Mouse (Mus musculus) thymus, adult 2 months (tissue): ENCODE data around the gene Pla1a. TPM values are rescaled to one million over a fixed set of nuclear protein-coding genes. Genes with fewer than 3 reads are reported as not detected.
A peak's percentile ranks its signal among the peaks of the same experiment; 100 is the strongest.

ENCODE experiments used
- DNase-seq: peaks from one replicate; pipeline ENCODE4 v3.0.0; 2021
- H3K27ac ChIP-seq: fragments of 200-500 bp; 2 replicates; pipeline ENCODE4 v1.5.1; 2012; ENCODE audit warnings: low read length, control low read depth; ENCODE audit not compliant: control insufficient read depth, insufficient read depth
- H3K27me3 ChIP-seq: fragments of 200-500 bp; 2 replicates; pipeline ENCODE4 v1.6.1; 2012; ENCODE audit warnings: mild to moderate bottlenecking, low read length, moderate library complexity, mixed read lengths; ENCODE audit not compliant: control insufficient read depth, insufficient read depth
- H3K36me3 ChIP-seq: fragments of 200-500 bp; 2 replicates; pipeline ENCODE4 v1.6.1; 2012; ENCODE audit warnings: mild to moderate bottlenecking, low read length, moderate library complexity; ENCODE audit not compliant: control insufficient read depth, insufficient read depth
- H3K4me1 ChIP-seq: fragments of 200-500 bp; replicated peaks from 2 replicates; pipeline ENCODE4 v1.6.1; 2012; ENCODE audit warnings: low read length; ENCODE audit not compliant: control insufficient read depth, insufficient read depth
- H3K4me3 ChIP-seq: fragments of 200-500 bp; 2 replicates; pipeline ENCODE4 v1.5.1; 2012; ENCODE audit warnings: mild to moderate bottlenecking, low read length, control low read depth, moderate library complexity; ENCODE audit not compliant: control insufficient read depth, insufficient read depth
- CTCF ChIP-seq: fragments of 200-500 bp; IDR thresholded peaks from 2 replicates; pipeline ENCODE4 v1.5.1; 2012; ENCODE audit warnings: mild to moderate bottlenecking, control low read depth, low read length, moderate library complexity, borderline replicate concordance; ENCODE audit not compliant: control insufficient read depth, poor library complexity, insufficient read depth; ENCODE audit errors: extremely low read depth
- POLR2A ChIP-seq: fragments of 200-500 bp; IDR thresholded peaks from 2 replicates; pipeline ENCODE4 v1.6.1; 2012; ENCODE audit warnings: mild to moderate bottlenecking, low read length, control low read depth, moderate library complexity; ENCODE audit not compliant: control insufficient read depth, poor library complexity, insufficient read depth; ENCODE audit errors: extremely low read depth
- WGBS: fragments of 180-500 bp; shearing (Covaris S2); methylation state at CpG from one replicate; pipeline ENCODE4 v1.1.7; 2018; 5-methylcytosine and 5-hydroxymethylcytosine counted together
- polyA plus RNA-seq: library from polyadenylated mRNA; depleted of rRNA; stranded (reverse); fragments of >200 nt; gene quantifications from 2 replicates; pipeline ENCODE4 v1.2.3, GENCODE M21; 2012

Gene Pla1a
- polyA plus RNA-seq, 1 experiment = 5.5 TPM

DNA sequence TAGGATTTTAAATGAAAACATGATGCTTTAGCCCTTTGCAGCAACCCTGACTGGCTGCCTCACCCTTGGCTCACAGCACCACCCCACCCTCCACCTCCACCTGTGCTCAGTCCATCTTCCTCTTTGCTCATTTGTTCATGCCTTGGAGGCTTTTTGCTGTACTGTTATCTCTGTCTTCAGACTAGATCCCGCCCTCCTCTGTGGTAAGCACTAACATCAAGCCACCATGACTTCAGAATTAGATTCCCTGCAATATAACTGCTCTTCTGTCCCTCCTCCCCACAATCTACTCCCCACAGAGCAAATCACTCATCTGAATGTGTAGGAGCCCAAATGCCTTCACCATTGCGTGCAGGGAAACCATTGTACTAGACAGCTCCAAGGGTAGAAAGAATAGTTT, 49.3 kb downstream of the Pla1a start:
- Histone ChIP-seq H3K27me3 (no peaks in the 10 kb centered on the region), H3K27ac (no peak overlapping the region), H3K36me3 (no peaks in the 10 kb centered on the region), H3K4me3 (no peak overlapping the region), H3K4me1 (no peaks in the 10 kb centered on the region)
- WGBS = 89% methylated on average over 2 of the region's 2 CpGs
- no peak for DNase-seq
- TF ChIP-seq CTCF (no peak), POLR2A (no peak)

DNA sequence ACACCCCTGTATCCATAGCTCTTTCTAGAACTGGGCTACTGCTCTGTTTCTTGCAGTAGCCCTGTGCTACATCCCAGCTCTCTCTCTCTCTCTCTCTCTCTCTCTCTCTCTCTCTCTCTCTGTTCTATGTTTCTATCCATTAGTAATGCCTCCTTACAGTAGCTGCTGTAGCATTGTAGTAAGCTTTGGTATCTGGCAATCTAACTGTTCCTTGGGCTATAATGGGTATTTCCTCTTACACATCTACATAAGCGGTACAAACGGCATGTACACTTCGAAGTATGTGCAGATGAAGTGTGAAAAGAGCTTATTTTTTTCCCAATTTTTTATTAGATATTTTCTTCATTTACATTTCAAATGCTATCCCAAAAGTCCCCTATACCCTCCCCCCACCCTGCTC, 53.0 kb downstream of the Pla1a start:
- H3K27me3 ChIP-seq = no peaks in the 10 kb centered on the region
- H3K4me1 ChIP-seq = peaks cover 9% of the 10 kb centered on the region
- no peak for TF ChIP-seq CTCF
- no peak for TF ChIP-seq POLR2A
- no peaks in the 10 kb centered on the region for H3K36me3 ChIP-seq
- no peak overlapping the region for H3K4me3 ChIP-seq
- WGBS = 89% methylated on average over 3 of the region's 3 CpGs
- no peak for DNase-seq
- H3K27ac ChIP-seq = no peak overlapping the region

DNA sequence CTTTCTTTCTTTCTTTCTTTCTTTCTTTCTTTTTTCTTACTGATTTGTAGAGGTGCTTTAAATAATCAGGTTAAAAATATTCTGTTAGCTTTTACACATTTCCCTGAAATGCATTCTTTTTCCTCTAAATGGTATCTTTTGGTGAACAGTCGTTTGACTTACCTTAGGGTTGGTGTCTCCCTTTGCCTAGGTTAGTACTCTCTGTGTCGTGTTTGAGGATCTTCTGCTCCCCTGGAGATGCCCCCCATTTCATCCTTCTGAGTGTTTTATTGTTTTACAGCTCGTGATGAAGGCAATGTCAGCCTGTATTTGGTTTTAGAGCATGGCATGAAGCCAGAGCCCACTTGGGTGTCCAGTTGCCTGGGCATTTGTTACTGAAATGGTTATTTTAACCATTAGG, 53.5 kb downstream of the Pla1a start:
- no peak overlapping the region for H3K27ac ChIP-seq
- no peaks in the 10 kb centered on the region for H3K27me3 ChIP-seq
- no peak overlapping the region for H3K4me3 ChIP-seq
- H3K36me3 ChIP-seq = no peaks in the 10 kb centered on the region
- peaks cover 9% of the 10 kb centered on the region for H3K4me1 ChIP-seq
- TF ChIP-seq CTCF = no peak
- no peak for TF ChIP-seq POLR2A
- WGBS = 71% methylated on average over 3 of the region's 3 CpGs
- no peak for DNase-seq

DNA sequence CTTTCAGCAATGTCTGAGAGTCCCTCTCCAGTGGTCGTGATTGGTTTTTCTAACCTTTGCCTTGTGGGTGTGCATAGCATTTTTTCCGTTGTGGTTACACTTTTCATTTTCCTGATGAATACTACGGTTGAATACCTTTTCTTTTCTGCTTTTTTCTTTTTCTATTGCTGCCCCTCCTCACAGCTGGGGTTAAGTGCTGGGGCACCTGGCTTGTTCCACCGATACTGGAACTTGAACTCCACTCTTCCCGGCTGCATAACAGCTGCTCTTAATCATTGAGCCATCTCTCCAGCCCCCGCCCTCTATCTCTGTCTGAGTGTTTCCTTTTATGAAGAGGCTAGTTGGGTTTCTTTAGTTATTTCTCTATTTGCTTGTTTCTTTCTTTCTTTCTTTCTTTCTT, 53.9 kb downstream of the Pla1a start:
- no peaks in the 10 kb centered on the region for H3K27me3 ChIP-seq
- no peak overlapping the region for H3K4me3 ChIP-seq
- DNase-seq = no peak
- H3K4me1 ChIP-seq = peaks cover 9% of the 10 kb centered on the region
- 12% methylated on average over 6 of the region's 6 CpGs for WGBS
- no peaks in the 10 kb centered on the region for H3K36me3 ChIP-seq
- no peak overlapping the region for H3K27ac ChIP-seq
- no peak for TF ChIP-seq POLR2A
- no peak for TF ChIP-seq CTCF

DNA sequence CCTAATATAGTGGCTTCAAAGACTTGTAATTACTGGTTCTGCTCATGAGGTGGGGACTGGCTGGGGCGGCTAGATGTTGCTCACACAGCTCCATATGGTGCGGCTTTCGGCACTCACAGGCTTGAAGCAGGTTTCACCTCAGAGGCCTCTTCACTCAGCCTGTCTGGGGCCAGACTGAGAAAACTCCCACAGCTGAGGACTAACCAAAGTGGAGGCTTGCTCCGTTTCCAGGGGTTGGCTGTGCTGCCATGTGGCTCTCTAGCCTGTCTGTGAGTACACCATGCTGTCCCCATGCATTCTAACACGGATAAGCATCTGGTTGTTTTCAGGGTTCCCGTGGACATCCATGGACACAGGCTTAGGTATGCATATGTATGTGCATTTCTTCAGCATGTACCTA, 54.4 kb downstream of the Pla1a start:
- WGBS = 87% methylated on average over 6 of the region's 6 CpGs
- no peak overlapping the region for H3K4me3 ChIP-seq
- no peak for TF ChIP-seq CTCF
- TF ChIP-seq POLR2A = no peak
- no peak for DNase-seq
- H3K4me1 ChIP-seq = peaks cover 9% of the 10 kb centered on the region
- no peak overlapping the region for H3K27ac ChIP-seq
- H3K36me3 ChIP-seq = no peaks in the 10 kb centered on the region
- H3K27me3 ChIP-seq = no peaks in the 10 kb centered on the region

DNA sequence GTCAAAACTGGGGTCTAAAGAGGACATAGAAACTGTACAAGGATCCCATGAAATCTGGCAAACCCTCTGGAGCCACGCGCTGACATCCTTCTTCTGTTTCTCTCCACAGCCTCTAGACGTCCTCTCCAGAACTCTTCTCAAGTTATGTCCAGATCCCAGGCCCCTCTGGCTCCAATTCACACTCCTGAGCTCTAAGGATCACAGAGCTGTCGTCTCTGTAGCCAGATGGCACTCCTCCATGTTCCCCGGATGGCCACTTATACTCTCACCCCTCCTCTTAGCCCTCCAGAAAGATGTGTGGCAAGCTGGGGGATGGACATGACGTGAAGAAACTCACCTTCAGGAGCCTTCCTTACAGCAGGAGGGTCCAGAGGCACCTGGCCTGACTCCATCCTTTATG, 55.4 kb downstream of the Pla1a start:
- H3K36me3 ChIP-seq = no peaks in the 10 kb centered on the region
- no peak for DNase-seq
- peaks cover 9% of the 10 kb centered on the region for H3K4me1 ChIP-seq
- H3K27me3 ChIP-seq = no peaks in the 10 kb centered on the region
- TF ChIP-seq CTCF = no peak
- TF ChIP-seq POLR2A = no peak
- WGBS = 97% methylated on average over 6 of the region's 6 CpGs
- no peak overlapping the region for H3K4me3 ChIP-seq
- H3K27ac ChIP-seq = no peak overlapping the region

DNA sequence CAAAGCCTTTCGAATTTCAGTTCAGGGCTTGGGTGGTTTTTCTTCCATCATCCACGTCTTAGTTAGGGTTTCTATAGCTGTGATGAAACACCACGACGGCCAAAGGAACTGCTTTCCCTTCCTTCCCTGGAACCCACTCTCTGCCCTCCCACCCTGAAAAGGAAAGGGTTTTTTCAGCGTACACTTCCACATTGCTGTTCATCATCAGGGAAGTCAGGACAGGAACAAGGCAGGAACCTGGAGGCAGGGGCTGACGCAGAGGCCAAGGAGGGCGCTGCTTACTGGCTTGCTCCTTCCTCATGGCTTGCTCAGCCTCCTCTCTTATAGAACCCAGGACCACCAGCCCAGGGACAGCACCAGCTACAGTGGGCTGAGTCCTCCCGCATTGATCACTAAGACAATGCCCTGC, 56.1 kb downstream of the Pla1a start:
- TF ChIP-seq POLR2A (no peak), CTCF (no peak)
- Histone ChIP-seq H3K27me3 (no peaks in the 10 kb centered on the region), H3K36me3 (no peaks in the 10 kb centered on the region), H3K4me1 (peaks cover 9% of the 10 kb centered on the region), H3K27ac (peak overlapping the region; percentile 5; the same call in 1 of the 2 replicates), H3K4me3 (peak overlapping the region; percentile 53)
- WGBS = 28% methylated on average over 8 of the region's 8 CpGs
- DNase-seq = peak; percentile 23
